Mouse (Mus musculus) limb, embryonic 14.5 days (tissue): ENCODE measurements around the gene Apex2. TPM values are rescaled to one million over a fixed set of nuclear protein-coding genes. Genes with fewer than 3 reads are reported as not detected.

Source experiments
- ATAC-seq: fragments of 200-750 bp; cut with Nextera tagmentation; 2 replicates; pipeline ENCODE4 v1.8.0; 2017; ENCODE audit warnings: low read depth, moderate number of reproducible peaks, moderate TSS enrichment; ENCODE audit not compliant: low FRiP score
- DNase-seq: peaks from one replicate; pipeline ENCODE4 v3.0.0-alpha.2; 2015; ENCODE audit warnings: low spot score
- H3K27ac ChIP-seq: fragments of 300-500 bp; sonication (generic); replicated peaks from 2 replicates; pipeline ENCODE4 v1.5.1; 2014; ENCODE audit warnings: low read depth, mild to moderate bottlenecking, low read length, moderate library complexity, mixed read lengths
- H3K27me3 ChIP-seq: fragments of 300-500 bp; sonication (generic); 2 replicates; pipeline ENCODE4 v1.6.1; 2014; ENCODE audit warnings: low read length, mixed read lengths; ENCODE audit not compliant: control insufficient read depth, insufficient read depth
- H3K36me3 ChIP-seq: fragments of 300-500 bp; sonication (generic); 2 replicates; pipeline ENCODE4 v1.6.1; 2014; ENCODE audit warnings: mild to moderate bottlenecking, low read length, moderate library complexity, mixed read lengths; ENCODE audit not compliant: control insufficient read depth, insufficient read depth
- H3K4me1 ChIP-seq: fragments of 300-500 bp; sonication (generic); 2 replicates; pipeline ENCODE4 v1.6.1; 2014; ENCODE audit warnings: antibody characterized with exemption, low read length, mixed read lengths; ENCODE audit not compliant: control insufficient read depth, insufficient read depth
- H3K4me2 ChIP-seq: fragments of 300-500 bp; sonication (generic); replicated peaks from 2 replicates; pipeline ENCODE4 v1.6.1; 2014; ENCODE audit warnings: low read depth, mild to moderate bottlenecking, low read length, moderate library complexity; ENCODE audit not compliant: severe bottlenecking
- H3K4me3 ChIP-seq: fragments of 300-500 bp; sonication (generic); replicated peaks from 2 replicates; pipeline ENCODE4 v1.5.1; 2014; ENCODE audit warnings: low read length
- H3K9ac ChIP-seq: fragments of 300-500 bp; sonication (generic); 2 replicates; pipeline ENCODE4 v1.6.1; 2014; ENCODE audit warnings: mild to moderate bottlenecking, low read depth, low read length, moderate library complexity; ENCODE audit not compliant: severe bottlenecking
- H3K9me3 ChIP-seq: fragments of 300-500 bp; sonication (generic); 2 replicates; pipeline ENCODE4 v1.6.1; 2016; ENCODE audit warnings: low read length; ENCODE audit not compliant: control insufficient read depth
- POLR2A ChIP-seq: fragments of 200-500 bp; IDR thresholded peaks from 2 replicates; pipeline ENCODE4 v1.8.0; 2012; ENCODE audit warnings: inconsistent platforms, mild to moderate bottlenecking, moderate library complexity, borderline replicate concordance; ENCODE audit not compliant: insufficient read depth, insufficient read length; ENCODE audit errors: extremely low read depth
- WGBS: fragments of 180-500 bp; shearing (Covaris S2); extraction: QIAGEN DNeasy Blood & Tissue Kit; methylation state at CpG from one replicate; pipeline ENCODE4 v1.1.7; 2014; 5-methylcytosine and 5-hydroxymethylcytosine counted together
- polyA plus RNA-seq, 2 experiments: library from polyadenylated mRNA; depleted of rRNA in 1 of 2; stranded (reverse) in 1 of 2; unstranded in 1 of 2; fragments of >200 nt; fragmentation: Nextera tagmentation in 1 of 2; extraction: Ambion mirVana in 1 of 2; gene quantifications; 2 replicates each; pipeline versions ENCODE4 v1.2.1 to v1.2.3; 2012 to 2014

The Apex2 gene
- polyA plus RNA-seq, 2 experiments: 17.8 to 25.5 TPM

DNA sequence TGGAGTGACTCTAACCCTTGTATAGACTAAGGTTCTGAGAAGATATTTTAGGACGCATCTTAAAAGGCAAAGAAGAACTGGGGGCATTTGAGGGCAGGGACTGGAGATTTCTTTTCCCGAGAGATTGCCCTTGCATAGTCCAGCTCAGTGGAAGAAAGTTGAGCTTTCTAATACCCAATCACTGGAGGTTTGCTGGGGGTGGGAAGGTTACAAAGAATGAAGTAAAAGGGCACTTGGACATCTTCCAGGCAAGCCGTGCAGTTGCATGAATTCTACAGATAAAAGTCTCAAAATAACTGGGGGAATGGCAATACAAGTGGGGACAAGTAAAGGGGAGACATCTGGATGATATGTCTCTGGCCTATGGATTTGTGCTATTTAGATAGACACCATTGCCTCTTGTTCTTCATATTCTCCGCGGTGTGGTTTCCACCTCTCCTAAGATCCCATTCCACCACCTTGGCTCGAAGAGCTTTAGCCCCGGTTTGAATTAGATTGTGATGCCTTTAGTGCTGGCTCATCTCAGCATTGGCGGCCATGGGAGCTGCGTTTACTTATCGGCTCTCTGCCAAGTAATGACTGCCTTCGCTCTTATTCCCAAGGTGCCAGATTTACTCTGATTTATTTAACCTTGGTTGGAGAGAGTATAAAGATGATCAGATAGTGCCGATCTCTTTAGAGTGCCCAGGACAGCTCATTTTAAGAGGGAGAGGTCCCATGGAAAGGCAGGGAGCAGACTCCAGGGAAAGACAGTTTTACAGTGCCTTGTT lies 3.8 kb upstream of the Apex2 start:
- Histone ChIP-seq H3K4me3 (no peak overlapping the region), H3K27me3 (no peaks in the 10 kb centered on the region), H3K27ac (no peak overlapping the region), H3K4me2 (no peak overlapping the region), H3K4me1 (no peaks in the 10 kb centered on the region), H3K36me3 (no peaks in the 10 kb centered on the region), H3K9me3 (no peaks in the 10 kb centered on the region), H3K9ac (no peak overlapping the region)
- no peak for TF ChIP-seq POLR2A
- DNase-seq: no peak
- WGBS: 90% methylated on average over 12 of the region's 12 CpGs
- no peak for ATAC-seq

DNA sequence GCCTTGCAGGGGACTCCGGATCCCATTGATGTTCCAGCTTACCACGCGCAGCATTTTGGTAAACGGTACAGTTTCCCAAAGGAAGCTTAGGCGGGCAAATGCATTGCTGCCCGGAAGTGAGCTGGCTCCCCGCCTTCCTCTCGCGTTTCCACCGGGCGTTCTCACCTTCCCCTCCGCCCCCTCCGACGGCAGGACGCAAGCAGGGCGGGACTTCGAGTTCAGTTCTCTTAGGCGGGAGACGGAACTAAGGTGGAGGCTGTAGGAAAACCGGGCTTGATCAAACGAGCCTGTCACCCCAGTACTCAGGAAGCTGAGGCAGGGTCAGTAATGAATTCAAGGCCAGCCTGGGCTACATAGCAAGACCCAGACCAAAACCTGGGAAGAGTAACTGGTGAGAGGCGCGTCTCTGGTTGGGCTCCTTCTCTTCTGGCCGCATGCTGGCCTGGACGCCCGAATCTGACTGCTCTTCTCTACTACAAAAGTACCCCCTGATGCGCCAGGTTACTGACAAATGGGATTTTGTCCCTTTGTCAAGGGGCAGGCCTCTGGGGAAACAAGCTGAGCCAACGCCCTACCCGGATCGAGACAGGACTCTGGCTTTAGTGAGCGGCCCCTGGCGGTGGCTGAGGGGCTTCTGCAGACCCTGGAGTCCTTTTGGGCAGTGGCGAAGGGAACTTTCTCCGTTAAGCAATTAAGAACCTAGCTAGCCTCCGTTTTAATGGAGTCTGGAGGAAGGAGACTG lies 1.5 kb downstream of the Apex2 start, which contains the start of gene Pfkfb1:
Pfkfb1 (plus strand) TSS at position 207 of the 742 bp plus-strand sequence.
- H3K27ac ChIP-seq: peak within 1 kb of the TSS; percentile 74
- no peaks in the 10 kb centered on the region for H3K9me3 ChIP-seq
- H3K4me1 ChIP-seq: no peaks in the 10 kb centered on the region
- DNase-seq (peak; percentile 84), ATAC-seq (peak; percentile 96)
- peak within 1 kb of the TSS; percentile 57 for H3K4me2 ChIP-seq
- H3K4me3 ChIP-seq: peak within 1 kb of the TSS; percentile 54
- WGBS: 21% methylated on average over 32 of the region's 35 CpGs
- H3K27me3 ChIP-seq: no peaks in the 10 kb centered on the region
- H3K36me3 ChIP-seq: peaks cover 10% of the 10 kb centered on the region
- 0 out of 2 replicates have a peak, but pooled peaks have one; percentile 22 for TF ChIP-seq POLR2A
- H3K9ac ChIP-seq: peak within 1 kb of the TSS; percentile 70

DNA sequence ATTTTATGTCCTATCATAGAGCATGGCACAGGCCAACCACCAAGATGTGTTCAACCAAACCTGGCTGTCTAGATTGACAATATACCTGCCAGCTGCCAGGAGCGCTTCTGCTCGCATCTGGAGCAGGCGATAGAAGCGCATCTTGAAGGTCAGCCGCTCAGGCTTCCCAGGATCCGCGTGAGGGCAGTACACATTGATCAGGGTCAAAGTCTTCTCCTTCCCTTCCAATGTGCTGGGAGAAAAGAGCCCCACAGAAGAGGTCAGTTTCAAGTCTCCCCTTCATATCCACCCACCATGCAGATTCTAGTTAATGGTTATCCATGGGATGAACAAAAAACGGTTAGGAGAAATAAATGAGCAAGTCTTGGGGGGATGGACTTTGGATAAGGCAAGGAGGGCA lies 4.6 kb downstream of the Apex2 start:
- Histone ChIP-seq H3K36me3 (peaks cover 17% of the 10 kb centered on the region), H3K27me3 (no peaks in the 10 kb centered on the region), H3K9me3 (no peaks in the 10 kb centered on the region), H3K4me2 (no peak overlapping the region), H3K9ac (no peak overlapping the region), H3K27ac (no peak overlapping the region), H3K4me3 (no peak overlapping the region), H3K4me1 (no peaks in the 10 kb centered on the region)
- no peak for TF ChIP-seq POLR2A
- ATAC-seq (no peak), DNase-seq (no peak)
- WGBS: 94% methylated on average over 8 of the region's 8 CpGs

DNA sequence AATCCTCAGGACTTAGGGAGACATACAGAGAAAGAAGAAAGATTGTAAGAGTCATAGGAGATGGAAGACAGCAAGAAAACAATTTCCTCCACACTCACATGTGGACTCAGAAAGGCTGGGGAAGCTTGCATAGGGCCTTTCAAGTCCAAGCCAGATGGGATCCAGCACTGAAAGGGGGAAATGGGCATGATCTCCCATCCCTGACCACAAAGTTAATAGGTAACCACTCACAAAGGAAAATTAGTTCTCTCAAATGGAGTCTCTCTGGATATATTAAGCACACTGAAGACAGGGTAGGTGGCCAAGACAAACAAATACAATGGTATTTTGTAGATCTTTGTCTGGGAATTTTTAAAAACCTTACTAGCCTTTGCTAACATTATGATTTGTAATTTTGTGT lies 7.7 kb downstream of the Apex2 start:
- peaks cover 18% of the 10 kb centered on the region for H3K36me3 ChIP-seq
- no peak for ATAC-seq
- H3K27ac ChIP-seq: no peak overlapping the region
- DNase-seq: no peak
- no peak overlapping the region for H3K9ac ChIP-seq
- no peak overlapping the region for H3K4me2 ChIP-seq
- H3K4me1 ChIP-seq: no peaks in the 10 kb centered on the region
- TF ChIP-seq POLR2A: no peak
- H3K4me3 ChIP-seq: no peak overlapping the region
- no peaks in the 10 kb centered on the region for H3K9me3 ChIP-seq
- no peaks in the 10 kb centered on the region for H3K27me3 ChIP-seq

DNA sequence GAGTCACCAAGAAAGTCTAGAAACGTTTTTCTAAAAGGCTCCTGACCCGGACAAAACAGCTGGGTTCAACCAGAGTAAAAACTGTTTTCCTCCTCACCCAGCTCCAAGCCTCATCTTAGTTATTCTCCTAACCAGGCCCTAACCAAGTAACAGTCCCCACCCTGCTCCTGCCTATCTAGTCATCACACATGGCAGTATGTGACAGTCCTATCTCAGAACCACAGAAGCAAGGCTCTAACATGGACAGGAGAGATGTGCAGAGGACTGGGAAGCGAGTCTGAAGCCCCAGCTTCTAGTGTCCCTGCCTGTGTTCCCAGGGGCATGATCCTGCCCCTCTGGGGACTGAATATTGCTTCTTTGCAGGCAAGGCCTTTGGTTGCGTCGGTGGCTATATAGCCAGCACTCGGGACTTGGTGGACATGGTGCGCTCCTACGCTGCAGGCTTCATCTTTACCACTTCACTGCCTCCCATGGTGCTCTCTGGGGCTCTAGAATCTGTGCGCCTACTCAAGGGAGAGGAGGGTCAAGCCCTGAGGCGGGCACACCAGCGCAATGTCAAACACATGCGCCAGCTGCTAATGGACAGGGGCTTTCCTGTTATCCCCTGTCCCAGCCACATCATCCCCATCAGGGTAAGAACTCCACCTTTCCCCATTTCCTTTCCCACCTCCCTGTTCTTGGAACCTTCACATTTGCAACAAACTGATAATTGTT lies 24.9 kb downstream of the Apex2 start:
- ATAC-seq (no peak), DNase-seq (no peak)
- no peak overlapping the region for H3K9ac ChIP-seq
- no peaks in the 10 kb centered on the region for H3K4me1 ChIP-seq
- H3K9me3 ChIP-seq: no peaks in the 10 kb centered on the region
- TF ChIP-seq POLR2A: no peak
- H3K36me3 ChIP-seq: no peaks in the 10 kb centered on the region
- no peak overlapping the region for H3K27ac ChIP-seq
- H3K4me2 ChIP-seq: no peak overlapping the region
- no peaks in the 10 kb centered on the region for H3K27me3 ChIP-seq
- no peak overlapping the region for H3K4me3 ChIP-seq
- 86% methylated on average over 11 of the region's 12 CpGs for WGBS
